Mouse (Mus musculus) small intestine, adult 2 months (tissue): ENCODE data around the gene Rnf126.

Experiments used
- CTCF ChIP-seq: fragments of 200-500 bp; IDR thresholded peaks from 2 replicates; pipeline ENCODE4 v1.5.1; 2012; ENCODE audit warnings: low read depth, mild to moderate bottlenecking, control low read depth, inconsistent platforms, low read length, moderate library complexity, mixed read lengths; ENCODE audit not compliant: insufficient replicate concordance, insufficient read length; ENCODE audit errors: extremely low read depth
- POLR2A ChIP-seq: fragments of 200-500 bp; IDR thresholded peaks from 2 replicates; pipeline ENCODE4 v1.6.1; 2012; ENCODE audit warnings: low read depth, mild to moderate bottlenecking, control low read depth, inconsistent platforms, low read length, moderate library complexity

DNA sequence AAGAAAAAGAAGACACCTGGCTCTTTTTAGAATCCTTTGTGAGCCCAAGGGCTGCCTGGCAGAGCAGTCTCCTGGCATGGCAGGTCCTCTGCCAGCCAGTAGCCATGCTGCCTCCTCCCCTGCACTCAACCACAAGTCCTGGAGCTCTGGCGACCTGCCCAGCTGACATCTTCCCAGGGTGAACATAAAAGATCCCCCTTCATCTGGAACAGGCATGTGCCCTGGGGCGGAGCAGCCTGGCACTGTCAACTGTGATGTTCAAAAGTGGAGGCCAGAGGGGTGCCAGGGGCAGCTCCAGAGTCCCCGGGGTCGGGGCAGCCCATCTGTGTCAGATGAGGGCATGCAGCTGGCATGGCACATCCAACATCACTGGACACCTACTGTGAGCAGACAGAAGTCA is 51.8 kb downstream of the Rnf126 start:
- TF ChIP-seq CTCF (no peak), POLR2A (no peak)
